Mouse (Mus musculus): ENCODE results near the gene Fgd1. TPM values are rescaled to one million over a fixed set of nuclear protein-coding genes. Genes with fewer than 3 reads are reported as not detected.

Fgd1 gene
- 0.04 TPM in 1 of 2 replicates, not detected in the other for polyA plus RNA-seq (2012)

GRCm38 (mm10) chrX:151045850-151046249 is at the start of gene Fgd1:
Gene Fgd1 (plus strand): TSS chrX:151046150.
- Histone ChIP-seq H3K27me3 (ENCODE audit: control insufficient read depth) (peaks cover 48% of the 10 kb centered on the region), H3K36me3 (ENCODE audit: control insufficient read depth) (no peaks in the 10 kb centered on the region), H3K4me1 (ENCODE audit: control insufficient read depth) (no peaks in the 10 kb centered on the region), H3K4me3 (replicated peaks) (peak within 1 kb of the TSS; percentile 46), H3K9me3 (ENCODE audit: control insufficient read depth, low read length) (peaks cover 21% of the 10 kb centered on the region)
- TF ChIP-seq TAL1 (IDR thresholded peaks at IDR 0.05; ENCODE audit: low read length), result no peak
- TF ChIP-seq GATA1 (IDR thresholded peaks at IDR 0.05; ENCODE audit: low read length), result no peak

- no peak overlapping the region for H3K4me3 ChIP-seq (replicated peaks)
- no peak for TF ChIP-seq GATA1 (IDR thresholded peaks at IDR 0.05; ENCODE audit: low read length)
- TF ChIP-seq TAL1 (IDR thresholded peaks at IDR 0.05; ENCODE audit: low read length), result no peak
- H3K27me3 ChIP-seq (ENCODE audit: control insufficient read depth), result no peaks in the 10 kb centered on the region
- no peaks in the 10 kb centered on the region for H3K9me3 ChIP-seq (ENCODE audit: control insufficient read depth, low read length)
- peaks cover 82% of the 10 kb centered on the region for H3K36me3 ChIP-seq (ENCODE audit: control insufficient read depth)
- no peaks in the 10 kb centered on the region for H3K4me1 ChIP-seq (ENCODE audit: control insufficient read depth)
These were observed 49.2 kb upstream of the Fgd1 start for GRCm38 (mm10) chrX:150996775-150997174.

- Histone ChIP-seq H3K4me1 (ENCODE audit: control insufficient read depth) (peaks cover 25% of the 10 kb centered on the region), H3K4me3 (replicated peaks) (peak within 1 kb of the TSS; percentile 75), H3K9me3 (ENCODE audit: control insufficient read depth, low read length) (no peaks in the 10 kb centered on the region), H3K36me3 (ENCODE audit: control insufficient read depth) (peaks cover 16% of the 10 kb centered on the region), H3K27me3 (ENCODE audit: control insufficient read depth) (no peaks in the 10 kb centered on the region; the same call in 1 of the 2 replicates)
- no peak for TF ChIP-seq GATA1 (IDR thresholded peaks at IDR 0.05; ENCODE audit: low read length)
- no peak for TF ChIP-seq TAL1 (IDR thresholded peaks at IDR 0.05; ENCODE audit: low read length)
These were observed 28.7 kb upstream of the Fgd1 start, which contains the start of gene Gnl3l for GRCm38 (mm10) chrX:151016938-151017877. Gene Gnl3l (minus strand): TSS chrX:151017322.

- Histone ChIP-seq H3K4me1 (ENCODE audit: control insufficient read depth) (peaks cover 25% of the 10 kb centered on the region), H3K27me3 (ENCODE audit: control insufficient read depth) (no peaks in the 10 kb centered on the region; the same call in 1 of the 2 replicates), H3K9me3 (ENCODE audit: control insufficient read depth, low read length) (no peaks in the 10 kb centered on the region), H3K4me3 (replicated peaks) (peak overlapping the region; percentile 75), H3K36me3 (ENCODE audit: control insufficient read depth) (peaks cover 13% of the 10 kb centered on the region)
- TF ChIP-seq TAL1 (IDR thresholded peaks at IDR 0.05; ENCODE audit: low read length), result no peak
- no peak for TF ChIP-seq GATA1 (IDR thresholded peaks at IDR 0.05; ENCODE audit: low read length)
These were observed 28.1 kb upstream of the Fgd1 start for GRCm38 (mm10) chrX:151017897-151018296.

- peaks cover 7% of the 10 kb centered on the region for H3K36me3 ChIP-seq (ENCODE audit: control insufficient read depth)
- TF ChIP-seq TAL1 (IDR thresholded peaks at IDR 0.05; ENCODE audit: low read length), result no peak
- TF ChIP-seq GATA1 (IDR thresholded peaks at IDR 0.05; ENCODE audit: low read length), result no peak
- no peak overlapping the region for H3K4me3 ChIP-seq (replicated peaks)
- no peaks in the 10 kb centered on the region for H3K9me3 ChIP-seq (ENCODE audit: control insufficient read depth, low read length)
- peaks cover 25% of the 10 kb centered on the region for H3K4me1 ChIP-seq (ENCODE audit: control insufficient read depth)
- no peaks in the 10 kb centered on the region; the same call in 1 of the 2 replicates for H3K27me3 ChIP-seq (ENCODE audit: control insufficient read depth)
These were observed 27.2 kb upstream of the Fgd1 start for GRCm38 (mm10) chrX:151018798-151019197.

GRCm38 (mm10) chrX:151031400-151031799 is 14.6 kb upstream of the Fgd1 start:
- H3K27me3 ChIP-seq (ENCODE audit: control insufficient read depth), result no peaks in the 10 kb centered on the region
- no peaks in the 10 kb centered on the region for H3K36me3 ChIP-seq (ENCODE audit: control insufficient read depth)
- H3K4me1 ChIP-seq (ENCODE audit: control insufficient read depth), result no peaks in the 10 kb centered on the region
- no peaks in the 10 kb centered on the region for H3K9me3 ChIP-seq (ENCODE audit: control insufficient read depth, low read length)
- no peak overlapping the region for H3K4me3 ChIP-seq (replicated peaks)
- TF ChIP-seq GATA1 (IDR thresholded peaks at IDR 0.05; ENCODE audit: low read length) (no peak), TAL1 (IDR thresholded peaks at IDR 0.05; ENCODE audit: low read length) (no peak)

GRCm38 (mm10) chrX:151041223-151041622 is 4.7 kb upstream of the Fgd1 start:
- H3K4me1 ChIP-seq (ENCODE audit: control insufficient read depth), result no peaks in the 10 kb centered on the region
- H3K4me3 ChIP-seq (replicated peaks), result no peak overlapping the region
- peaks cover 2% of the 10 kb centered on the region for H3K9me3 ChIP-seq (ENCODE audit: control insufficient read depth, low read length)
- peaks cover 14% of the 10 kb centered on the region for H3K27me3 ChIP-seq (ENCODE audit: control insufficient read depth)
- TF ChIP-seq GATA1 (IDR thresholded peaks at IDR 0.05; ENCODE audit: low read length), result no peak
- no peak for TF ChIP-seq TAL1 (IDR thresholded peaks at IDR 0.05; ENCODE audit: low read length)
- H3K36me3 ChIP-seq (ENCODE audit: control insufficient read depth), result no peaks in the 10 kb centered on the region

- H3K4me3 ChIP-seq (replicated peaks), result no peak overlapping the region
- peaks cover 48% of the 10 kb centered on the region for H3K27me3 ChIP-seq (ENCODE audit: control insufficient read depth)
- peaks cover 21% of the 10 kb centered on the region for H3K9me3 ChIP-seq (ENCODE audit: control insufficient read depth, low read length)
These were observed 371 bp downstream of the Fgd1 start for GRCm38 (mm10) chrX:151046321-151046720.

GRCm38 (mm10) chrX:151046777-151047430 is 954 bp downstream of the Fgd1 start:
- peaks cover 48% of the 10 kb centered on the region for H3K27me3 ChIP-seq (ENCODE audit: control insufficient read depth)
- TF ChIP-seq TAL1 (IDR thresholded peaks at IDR 0.05; ENCODE audit: low read length) (no peak), GATA1 (IDR thresholded peaks at IDR 0.05; ENCODE audit: low read length) (no peak)
- peak overlapping the region; percentile 46 for H3K4me3 ChIP-seq (replicated peaks)

More at GRCm38 (mm10) chrX:151046321-151046720, 371 bp downstream of the Fgd1 start:
- no peaks in the 10 kb centered on the region for H3K4me1 ChIP-seq (ENCODE audit: control insufficient read depth)
- TF ChIP-seq TAL1 (IDR thresholded peaks at IDR 0.05; ENCODE audit: low read length) (no peak), GATA1 (IDR thresholded peaks at IDR 0.05; ENCODE audit: low read length) (no peak)
- H3K36me3 ChIP-seq (ENCODE audit: control insufficient read depth), result no peaks in the 10 kb centered on the region

More at GRCm38 (mm10) chrX:151046777-151047430, 954 bp downstream of the Fgd1 start:
- H3K36me3 ChIP-seq (ENCODE audit: control insufficient read depth), result no peaks in the 10 kb centered on the region
- H3K9me3 ChIP-seq (ENCODE audit: control insufficient read depth, low read length), result peaks cover 21% of the 10 kb centered on the region
- no peaks in the 10 kb centered on the region for H3K4me1 ChIP-seq (ENCODE audit: control insufficient read depth)

Data from erythroblast, embryonic 14.5 days (primary cell).